Mouse (Mus musculus): ENCODE data around the gene Zscan22.

GRCm38 (mm10) chr7:12897655-12898410 is at the start of gene Zscan22:
- TF ChIP-seq POLR2A (IDR thresholded peaks at IDR 0.05; ENCODE audit: control insufficient read depth, low read depth, low read length): peak; percentile 84
- TF ChIP-seq CTCF (IDR thresholded peaks at IDR 0.05; ENCODE audit: control insufficient read depth, insufficient read depth, insufficient replicate concordance, low read depth, low read length): peak; percentile 6; the same call in 1 of the 2 replicates
